Mouse (Mus musculus) thymus, postnatal 4 days (tissue): Measurements from ENCODE around the gene Lrrc55.

Source experiments
- DNase-seq: peaks from one replicate; pipeline ENCODE4 v3.0.0; 2021

The Lrrc55 gene

GRCm38 (mm10) chr2:85129496-85129971 is 67.5 kb downstream of the Lrrc55 start:
- DNase-seq: no peak

GRCm38 (mm10) chr2:85123869-85124535 is 73.0 kb downstream of the Lrrc55 start:
- DNase-seq: peak; percentile 65

GRCm38 (mm10) chr2:85123187-85123868 is 73.7 kb downstream of the Lrrc55 start:
- peak; percentile 26 for DNase-seq
